Mouse (Mus musculus): ENCODE measurements around the gene Uqcc3.

- TF ChIP-seq MAFK (IDR thresholded peaks at IDR 0.05; ENCODE audit: insufficient read depth, low read depth, low read length) (no peak), CHD2 (IDR thresholded peaks at IDR 0.05; ENCODE audit: low read depth, low read length) (no peak), HCFC1 (IDR thresholded peaks at IDR 0.05; ENCODE audit: borderline replicate concordance, insufficient read depth, low read length) (no peak), ZC3H11A (IDR thresholded peaks at IDR 0.05; ENCODE audit: borderline replicate concordance, low read depth, low read length) (no peak)
Observed at GRCm38 (mm10) chr19:8881034-8881392, 290 bp upstream of the Uqcc3 start.
